Mouse (Mus musculus) layer of hippocampus, adult 11-12 months (tissue): ENCODE results near the gene Ltb4r1.

ENCODE experiments used
- DNase-seq: peaks from one replicate; pipeline ENCODE4 v3.0.0; 2022; ENCODE audit warnings: low spot score

Gene Ltb4r1

GRCm38 (mm10) chr14:55787731-55788130 lies 22.0 kb downstream of the Ltb4r1 start:
- no peak for DNase-seq

- no peak for DNase-seq
Observed at GRCm38 (mm10) chr14:55788256-55789050, 22.7 kb downstream of the Ltb4r1 start, which contains the start of gene Ripk3. TSS of gene Ripk3 (minus strand) at chr14:55788865.

- no peak for DNase-seq
Observed at GRCm38 (mm10) chr14:55793461-55793860, 27.7 kb downstream of the Ltb4r1 start.

GRCm38 (mm10) chr14:55793946-55794345 lies 28.2 kb downstream of the Ltb4r1 start:
- DNase-seq = no peak

- DNase-seq = no peak
Observed at GRCm38 (mm10) chr14:55795380-55796163, 29.8 kb downstream of the Ltb4r1 start.

- DNase-seq = peak; percentile 55
Observed at GRCm38 (mm10) chr14:55814885-55815284, 49.1 kb downstream of the Ltb4r1 start.

GRCm38 (mm10) chr14:55815310-55815751 lies 49.6 kb downstream of the Ltb4r1 start:
- no peak for DNase-seq
